Mouse (Mus musculus) liver, adult 2 months (tissue): ENCODE measurements around the gene Ropn1.

ENCODE experiments used
- CTCF ChIP-seq: fragments of 200-500 bp; IDR thresholded peaks from 2 replicates; pipeline ENCODE4 v1.5.1; 2011; ENCODE audit warnings: low read depth, low read length, control low read depth
- POLR2A ChIP-seq: fragments of 200-500 bp; IDR thresholded peaks from 2 replicates; pipeline ENCODE4 v1.6.1; 2011; ENCODE audit warnings: low read length, control low read depth; ENCODE audit not compliant: insufficient read depth; ENCODE audit errors: extremely low read depth

DNA sequence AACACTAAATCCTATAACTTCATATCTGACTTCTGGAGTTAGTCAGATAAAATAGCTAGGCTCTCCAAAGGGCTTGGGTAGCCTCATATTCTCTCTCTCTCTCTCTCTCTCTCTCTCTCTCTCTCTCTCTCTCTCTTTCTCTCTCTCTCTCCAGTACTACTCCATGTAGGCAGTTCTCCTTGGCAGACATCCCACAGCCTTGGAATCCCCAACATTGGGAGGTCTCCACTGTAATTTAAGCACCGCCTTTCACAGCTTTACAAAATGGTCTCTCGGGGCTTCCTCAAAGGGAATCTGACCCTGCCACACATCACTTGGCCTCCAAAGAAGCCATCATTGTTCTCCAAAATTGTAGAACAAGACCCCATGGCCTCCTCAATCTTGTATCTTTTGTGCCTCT, 22.1 kb upstream of the Ropn1 start:
- TF ChIP-seq CTCF (no peak), POLR2A (no peak)
